Mouse (Mus musculus) naive thymus-derived CD4-positive, alpha-beta T cell, adult 5 months (primary cell): Measurements from ENCODE around the gene Ihh. TPM values are rescaled to one million over a fixed set of nuclear protein-coding genes. Genes with fewer than 3 reads are reported as not detected.

Experiments used
- polyA plus RNA-seq: library from polyadenylated mRNA; unstranded; fragments of 100-300 nt; shearing (Covaris generic); gene quantifications from one replicate; pipeline ENCODE4 v1.2.1, GENCODE M21; 2017

The Ihh gene
- not detected for polyA plus RNA-seq

GRCm38 (mm10) chr1:74951556-74952210 is at the start of gene Ihh:
Gene Ihh (minus strand): TSS chr1:74951672.

GRCm38 (mm10) chr1:74935402-74935801 is 16.1 kb downstream of the Ihh start, which contains the start of gene Cfap65:
Gene Cfap65 (minus strand): TSS chr1:74935599.

Other genes starting within 250 kb of the Ihh start
- not detected for gene Cyp27a1, start 238.1 kb downstream of the Ihh start, polyA plus RNA-seq
- gene Prkag3, start 202.5 kb downstream of the Ihh start, polyA plus RNA-seq = not detected
- not detected for gene Wnt6, start 179.8 kb downstream of the Ihh start, polyA plus RNA-seq
- not detected for gene Wnt10a, start 160.2 kb downstream of the Ihh start, polyA plus RNA-seq
- gene Cdk5r2, start 96.7 kb downstream of the Ihh start, polyA plus RNA-seq = not detected
- gene Fev, start 66.3 kb downstream of the Ihh start, polyA plus RNA-seq = not detected
- gene Cryba2, start 58.5 kb downstream of the Ihh start, polyA plus RNA-seq = not detected
- gene Cfap65, start 16.1 kb downstream of the Ihh start, polyA plus RNA-seq = not detected
- 8.8 TPM for gene Nhej1, start 173.5 kb upstream of the Ihh start, polyA plus RNA-seq
- gene Slc23a3, start 182.2 kb upstream of the Ihh start, polyA plus RNA-seq = 0.61 TPM
- gene Cnppd1, start 191.0 kb upstream of the Ihh start, polyA plus RNA-seq = 211 TPM
- 102 TPM for gene Retreg2, start 191.1 kb upstream of the Ihh start, polyA plus RNA-seq
- gene Zfand2b, start 217.0 kb upstream of the Ihh start, polyA plus RNA-seq = 85.3 TPM
- 5.2 TPM for gene Abcb6, start 228.7 kb upstream of the Ihh start, polyA plus RNA-seq
- gene Ankzf1, start 240.5 kb upstream of the Ihh start, polyA plus RNA-seq = 32.7 TPM
- gene Atg9a, start 240.5 kb upstream of the Ihh start, polyA plus RNA-seq = 38.6 TPM